Mouse (Mus musculus): Measurements from ENCODE around the gene Rtn2.

The Rtn2 gene

GRCm38 (mm10) chr7:19343210-19343808 is 60.9 kb downstream of the Rtn2 start:
- DNase-seq (ENCODE audit: low spot score in 2 of 2) = peak; percentile 81 to 86

- DNase-seq (ENCODE audit: low spot score in 2 of 2) = peak; percentile 43 to 54
Observed at GRCm38 (mm10) chr7:19344237-19344847, 61.9 kb downstream of the Rtn2 start, which contains the start of gene Ercc1. Ercc1 (plus strand) TSS chr7:19344778.

GRCm38 (mm10) chr7:19344938-19345471 is 62.6 kb downstream of the Rtn2 start:
- DNase-seq (ENCODE audit: low spot score in 2 of 2) = peak; percentile 95 to 96

All from right cerebral cortex, adult 2 months (tissue).